Mouse (Mus musculus): ENCODE data around the gene Snx25. TPM values are rescaled to one million over a fixed set of nuclear protein-coding genes. Genes with fewer than 3 reads are reported as not detected.

Gene Snx25
- total and polyA plus RNA-seq, 3 experiments, result 20.0 to 23.1 TPM; not detected in 1

- Histone ChIP-seq H3K79me2 (ENCODE audit: control insufficient read depth, insufficient read depth, low read length, poor library complexity) (peaks cover 8% of the 10 kb centered on the region), H3K4me3 (ENCODE audit: control insufficient read depth in 1 of 2, insufficient read depth in 1 of 2, low read depth in 2 of 2, low read length in 2 of 2) (peak overlapping the region; percentile 71 to 86), H3K27me3 (ENCODE audit: control insufficient read depth in 1 of 2, insufficient read depth in 2 of 2, low read length in 2 of 2) (no peaks in the 10 kb centered on the region), H3K4me1 (ENCODE audit: control insufficient read depth in 1 of 2, insufficient read depth in 2 of 2, low read length in 2 of 2) (peaks cover 11 to 20% of the 10 kb centered on the region in 2 experiments; a peak in 3 of 4 replicates), H3K9ac (ENCODE audit: control insufficient read depth, low read depth, low read length, poor library complexity, severe bottlenecking) (peak overlapping the region; percentile 75), H3K36me3 (ENCODE audit: control insufficient read depth in 1 of 2, insufficient read depth in 2 of 2, low read length in 2 of 2) (peaks cover 19 to 24% of the 10 kb centered on the region in 2 experiments; a peak in 3 of 4 replicates), H3K9me3 (replicated peaks; ENCODE audit: insufficient read depth, low read length) (no peaks in the 10 kb centered on the region), H3K27ac (ENCODE audit: control insufficient read depth, low read depth, low read length) (peak overlapping the region; percentile 74)
- peak; percentile 99 for DNase-seq (ENCODE audit: low read depth, low spot score)
- peak; percentile 79; the same call in 1 of the 2 replicates for TF ChIP-seq MAZ (IDR thresholded peaks at IDR 0.05; ENCODE audit: low read depth, low read length)
- TF ChIP-seq MAX (IDR thresholded peaks at IDR 0.05; ENCODE audit: low read length), result peak; percentile 85
- TF ChIP-seq EP300 (IDR thresholded peaks at IDR 0.05; ENCODE audit: low read depth in 1 of 2, low read length in 2 of 2), result peak in 1 of 2 experiments; percentile 45; a peak in 1 of 4 replicates
- no peak for TF ChIP-seq ZNF384 (IDR thresholded peaks at IDR 0.05; ENCODE audit: low read depth, low read length)
- TF ChIP-seq HCFC1 (IDR thresholded peaks at IDR 0.05; ENCODE audit: low read depth, low read length), result peak; percentile 76
- peak; percentile 98 for TF ChIP-seq SIN3A (IDR thresholded peaks at IDR 0.05; ENCODE audit: low read length)
- peak; percentile 39; the same call in 1 of the 2 replicates for TF ChIP-seq USF1 (IDR thresholded peaks at IDR 0.05; ENCODE audit: low read depth, low read length)
- no peak for TF ChIP-seq UBTF (IDR thresholded peaks at IDR 0.05; ENCODE audit: borderline replicate concordance, insufficient read depth, low read depth, low read length)
- no peak for TF ChIP-seq SMC3 (IDR thresholded peaks at IDR 0.05; ENCODE audit: low read depth, low read length)
- TF ChIP-seq POLR2AphosphoS2 (IDR thresholded peaks at IDR 0.05; ENCODE audit: low read length), result peak; percentile 80
- peak; percentile 62; the same call in 1 of the 2 replicates for TF ChIP-seq TCF12 (IDR thresholded peaks at IDR 0.05; ENCODE audit: low read depth, low read length)
- TF ChIP-seq BHLHE40 (IDR thresholded peaks at IDR 0.05; ENCODE audit: borderline replicate concordance, low read depth, low read length), result 0 out of 2 replicates have a peak, but pooled peaks have one; percentile 11
- peak; percentile 55; the same call in 1 of the 2 replicates for TF ChIP-seq MYC (IDR thresholded peaks at IDR 0.05; ENCODE audit: low read depth, low read length)
- TF ChIP-seq ZC3H11A (IDR thresholded peaks at IDR 0.05; ENCODE audit: low read depth, low read length), result no peak
- TF ChIP-seq GABPA (IDR thresholded peaks at IDR 0.05; ENCODE audit: low read depth, low read length), result no peak
- TF ChIP-seq CHD1 (IDR thresholded peaks at IDR 0.05; ENCODE audit: low read depth, low read length), result no peak
- TF ChIP-seq ELF1 (IDR thresholded peaks at IDR 0.05; ENCODE audit: low read depth, low read length), result no peak
- TF ChIP-seq USF2 (IDR thresholded peaks at IDR 0.05; ENCODE audit: borderline replicate concordance in 1 of 2, insufficient read depth in 1 of 2, low read depth in 1 of 2, low read length in 2 of 2), result no peak
- TF ChIP-seq CHD2 (IDR thresholded peaks at IDR 0.05; ENCODE audit: low read length), result no peak
- no peak for TF ChIP-seq ZKSCAN1 (IDR thresholded peaks at IDR 0.05; ENCODE audit: low read depth, low read length)
- peak; percentile 76 for TF ChIP-seq NELFE (IDR thresholded peaks at IDR 0.05; ENCODE audit: low read depth, low read length)
- 0 out of 2 replicates have a peak, but pooled peaks have one; percentile 11 for TF ChIP-seq POLR2AphosphoS5 (IDR thresholded peaks at IDR 0.05; ENCODE audit: borderline replicate concordance, low read depth, low read length)
- TF ChIP-seq MXI1 (IDR thresholded peaks at IDR 0.05; ENCODE audit: low read depth, low read length), result peak; percentile 98
- TF ChIP-seq ETS1 (IDR thresholded peaks at IDR 0.05; ENCODE audit: low read depth, low read length), result peak; percentile 11; the same call in 1 of the 2 replicates
- no peak for TF ChIP-seq MYB (IDR thresholded peaks at IDR 0.05; ENCODE audit: low read depth, low read length)
- TF ChIP-seq RAD21 (IDR thresholded peaks at IDR 0.05; ENCODE audit: low read depth, low read length), result no peak
- no peak for TF ChIP-seq MAFK (IDR thresholded peaks at IDR 0.05; ENCODE audit: borderline replicate concordance, low read depth, low read length)
- 0 out of 2 replicates have a peak, but pooled peaks have one; percentile 48 for TF ChIP-seq E2F4 (IDR thresholded peaks at IDR 0.05; ENCODE audit: borderline replicate concordance, low read depth, low read length)
- no peak; the same call in 1 of the 2 replicates for TF ChIP-seq KAT2A (conservative IDR thresholded peaks at IDR 0.05; ENCODE audit: low read depth, low read length)
- no peak for TF ChIP-seq CTCF (IDR thresholded peaks at IDR 0.05 in 2 of 3, conservative IDR thresholded peaks at IDR 0.05 in 1 of 3; ENCODE audit: control insufficient read depth in 1 of 3, insufficient read depth in 1 of 3, low read depth in 2 of 3, low read length in 3 of 3, poor library complexity in 1 of 3, severe bottlenecking in 1 of 3)
- TF ChIP-seq TAL1 (IDR thresholded peaks at IDR 0.05; ENCODE audit: low read length), result no peak
- no peak for TF ChIP-seq MEF2A (IDR thresholded peaks at IDR 0.05; ENCODE audit: extremely low read depth, insufficient replicate concordance, low read depth, low read length, poor library complexity, severe bottlenecking)
- TF ChIP-seq NRF1 (IDR thresholded peaks at IDR 0.05; ENCODE audit: insufficient read depth, low read depth, low read length, poor library complexity, severe bottlenecking), result peak; percentile 96
- TF ChIP-seq TBP (IDR thresholded peaks at IDR 0.05; ENCODE audit: low read depth, low read length), result peak; percentile 86
Observed at GRCm38 (mm10) chr8:45999784-46000705, 151.9 kb downstream of the Snx25 start.

Measured in MEL (cell line).